Mouse (Mus musculus) midbrain, embryonic 11.5 days (tissue): Measurements from ENCODE around the gene Pkdrej. TPM values are rescaled to one million over a fixed set of nuclear protein-coding genes. Genes with fewer than 3 reads are reported as not detected.

Experiments
- ATAC-seq: fragments of 200-750 bp; cut with Nextera tagmentation; 2 replicates; pipeline ENCODE4 v1.8.0; 2017; ENCODE audit warnings: moderate TSS enrichment, moderate library complexity; ENCODE audit not compliant: low FRiP score
- DNase-seq: peaks from one replicate; pipeline ENCODE4 v3.0.0; 2015; ENCODE audit warnings: low spot score; ENCODE audit errors: missing footprints
- H3K27ac ChIP-seq: fragments of 300-500 bp; sonication (generic); 2 replicates; pipeline ENCODE4 v1.5.1; 2014; ENCODE audit warnings: low read depth, low read length
- H3K27me3 ChIP-seq: fragments of 300-500 bp; sonication (generic); 2 replicates; pipeline ENCODE4 v1.6.1; 2014; ENCODE audit warnings: mild to moderate bottlenecking, low read length, moderate library complexity, mixed read lengths; ENCODE audit not compliant: control insufficient read depth, insufficient read depth
- H3K36me3 ChIP-seq: fragments of 300-500 bp; sonication (generic); 2 replicates; pipeline ENCODE4 v1.6.1; 2014; ENCODE audit warnings: mild to moderate bottlenecking, low read length, moderate library complexity, mixed read lengths; ENCODE audit not compliant: control insufficient read depth, insufficient read depth
- H3K4me1 ChIP-seq: fragments of 300-500 bp; sonication (generic); 2 replicates; pipeline ENCODE4 v1.6.1; 2014; ENCODE audit warnings: low read length; ENCODE audit not compliant: control insufficient read depth, insufficient read depth
- H3K4me2 ChIP-seq: fragments of 300-500 bp; sonication (generic); 2 replicates; pipeline ENCODE4 v1.6.1; 2014; ENCODE audit warnings: mild to moderate bottlenecking, moderate library complexity
- H3K4me3 ChIP-seq: fragments of 300-500 bp; sonication (generic); 2 replicates; pipeline ENCODE4 v1.5.1; 2014; ENCODE audit warnings: low read depth, low read length
- H3K9ac ChIP-seq: fragments of 300-500 bp; sonication (generic); 2 replicates; pipeline ENCODE4 v1.6.1; 2014; ENCODE audit warnings: low read length
- H3K9me3 ChIP-seq: fragments of 300-500 bp; sonication (generic); 2 replicates; pipeline ENCODE4 v1.6.1; 2016; ENCODE audit warnings: low read length; ENCODE audit not compliant: control insufficient read depth
- whole genome bisulfite sequencing: fragments of 180-500 bp; shearing (Covaris S2); extraction: QIAGEN DNeasy Blood & Tissue Kit; methylation state at CpG from one replicate; pipeline ENCODE4 v1.1.7; 2014; 5-methylcytosine and 5-hydroxymethylcytosine counted together
- polyA plus RNA-seq: library from polyadenylated mRNA; unstranded; fragments of >200 nt; fragmentation: Nextera tagmentation; extraction: Ambion mirVana; gene quantifications from 2 replicates; pipeline ENCODE4 v1.2.1, GENCODE M21; 2014

Pkdrej gene
- polyA plus RNA-seq, 1 experiment from 2014 or later = 0.15 TPM

DNA sequence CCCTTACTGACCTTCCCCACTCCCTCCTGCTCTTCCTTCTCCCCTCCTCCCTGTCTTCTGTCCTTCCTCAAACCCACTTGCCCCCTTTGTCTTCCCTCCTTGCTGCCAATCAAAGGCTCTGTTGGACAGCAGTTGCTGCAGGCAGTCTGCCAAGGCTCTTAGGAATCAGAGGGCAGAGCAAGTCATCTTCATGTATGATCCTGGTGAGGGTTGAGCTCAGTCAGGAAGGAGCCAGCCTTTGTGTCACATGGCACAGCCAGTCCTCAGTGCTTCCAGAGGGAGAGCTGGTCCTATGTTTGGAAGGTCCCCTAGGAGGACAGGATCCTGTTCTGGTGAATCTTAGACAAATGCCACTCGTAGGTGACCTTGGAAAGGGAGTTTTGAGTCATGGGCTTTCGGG is 18.6 kb downstream of the Pkdrej start:
- Histone ChIP-seq H3K27ac (no peak overlapping the region), H3K4me2 (no peak overlapping the region), H3K27me3 (no peaks in the 10 kb centered on the region), H3K4me1 (no peaks in the 10 kb centered on the region), H3K4me3 (no peak overlapping the region), H3K9me3 (no peaks in the 10 kb centered on the region; the same call in 1 of the 2 replicates), H3K9ac (no peak overlapping the region), H3K36me3 (no peaks in the 10 kb centered on the region)
- DNase-seq (no peak), ATAC-seq (no peak)
- 79% methylated on average over 2 of the region's 2 CpGs for WGBS

DNA sequence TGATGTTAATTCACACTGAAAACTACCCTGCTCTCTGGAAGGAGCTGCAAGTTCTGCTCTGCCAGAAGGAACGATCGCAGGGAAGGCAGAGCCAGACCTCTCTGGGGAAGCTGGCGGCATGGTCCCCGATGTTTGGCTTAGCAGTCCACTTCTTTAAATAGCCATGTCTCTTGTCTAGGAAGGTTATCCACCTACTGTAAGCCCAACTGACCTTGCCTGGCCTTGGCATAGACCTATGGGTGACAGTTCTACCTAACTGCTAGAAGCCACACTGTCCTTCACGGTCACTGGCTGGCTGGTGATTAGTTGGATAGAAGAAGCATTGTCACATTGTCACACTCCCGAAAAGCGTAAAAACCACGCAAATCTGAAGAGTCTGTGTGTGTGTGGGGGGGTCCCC is 22.9 kb downstream of the Pkdrej start:
- Histone ChIP-seq H3K4me3 (no peak overlapping the region), H3K9me3 (no peaks in the 10 kb centered on the region; the same call in 1 of the 2 replicates), H3K27ac (no peak overlapping the region), H3K27me3 (no peaks in the 10 kb centered on the region), H3K36me3 (no peaks in the 10 kb centered on the region), H3K4me2 (no peak overlapping the region), H3K9ac (no peak overlapping the region), H3K4me1 (no peaks in the 10 kb centered on the region)
- no peak for ATAC-seq
- DNase-seq = no peak
- 96% methylated on average over 8 of the region's 8 CpGs for WGBS

DNA sequence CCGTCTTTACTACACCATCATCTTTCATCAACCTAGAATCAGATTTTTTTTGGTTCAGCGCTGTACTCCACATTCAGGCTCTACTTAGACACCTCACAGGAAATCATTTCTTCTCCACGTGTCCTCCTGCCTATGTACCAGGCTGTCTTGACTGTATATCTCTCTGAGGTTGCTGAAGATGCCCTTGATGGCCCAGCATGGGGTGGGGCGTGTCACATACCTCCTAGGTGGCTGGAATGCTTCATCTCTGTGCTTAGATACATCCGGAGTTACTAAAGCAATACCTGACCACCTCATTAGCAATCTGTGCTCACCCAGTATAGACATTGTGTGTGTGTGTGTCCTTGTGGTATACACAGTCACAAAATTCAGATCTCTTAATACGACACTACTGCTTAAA is 26.0 kb downstream of the Pkdrej start:
- no peak overlapping the region for H3K4me3 ChIP-seq
- H3K27me3 ChIP-seq = no peaks in the 10 kb centered on the region
- DNase-seq = no peak
- H3K4me1 ChIP-seq = no peaks in the 10 kb centered on the region
- H3K4me2 ChIP-seq = no peak overlapping the region
- ATAC-seq = no peak
- H3K27ac ChIP-seq = no peak overlapping the region
- no peak overlapping the region for H3K9ac ChIP-seq
- 77% methylated on average over 6 of the region's 6 CpGs for WGBS
- no peaks in the 10 kb centered on the region for H3K9me3 ChIP-seq
- H3K36me3 ChIP-seq = no peaks in the 10 kb centered on the region

DNA sequence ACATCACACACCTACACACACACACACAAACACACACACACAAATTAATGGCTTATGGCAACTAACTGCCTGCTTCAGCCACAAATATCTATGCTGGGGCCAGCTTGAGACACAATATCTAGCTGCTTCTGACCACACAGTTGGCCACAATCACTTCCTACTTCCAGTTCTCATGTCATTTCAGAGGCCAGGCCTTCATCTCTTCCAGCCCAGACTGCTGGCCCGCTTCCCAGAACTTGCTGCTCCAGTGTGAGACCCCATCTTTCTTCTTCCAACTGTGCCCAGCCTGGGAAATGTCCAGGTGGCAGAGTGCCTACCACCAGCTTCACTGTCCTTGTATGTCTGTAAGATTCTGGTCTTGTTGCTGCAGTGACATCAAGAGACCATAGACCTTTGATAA is 28.7 kb downstream of the Pkdrej start:
- no peak overlapping the region for H3K27ac ChIP-seq
- no peaks in the 10 kb centered on the region for H3K9me3 ChIP-seq
- WGBS = 88% methylated on average over 1 of the region's 1 CpGs
- DNase-seq (no peak), ATAC-seq (no peak)
- H3K4me1 ChIP-seq = no peaks in the 10 kb centered on the region
- no peak overlapping the region for H3K9ac ChIP-seq
- no peak overlapping the region for H3K4me2 ChIP-seq
- no peak overlapping the region for H3K4me3 ChIP-seq
- H3K27me3 ChIP-seq = no peaks in the 10 kb centered on the region
- H3K36me3 ChIP-seq = no peaks in the 10 kb centered on the region

DNA sequence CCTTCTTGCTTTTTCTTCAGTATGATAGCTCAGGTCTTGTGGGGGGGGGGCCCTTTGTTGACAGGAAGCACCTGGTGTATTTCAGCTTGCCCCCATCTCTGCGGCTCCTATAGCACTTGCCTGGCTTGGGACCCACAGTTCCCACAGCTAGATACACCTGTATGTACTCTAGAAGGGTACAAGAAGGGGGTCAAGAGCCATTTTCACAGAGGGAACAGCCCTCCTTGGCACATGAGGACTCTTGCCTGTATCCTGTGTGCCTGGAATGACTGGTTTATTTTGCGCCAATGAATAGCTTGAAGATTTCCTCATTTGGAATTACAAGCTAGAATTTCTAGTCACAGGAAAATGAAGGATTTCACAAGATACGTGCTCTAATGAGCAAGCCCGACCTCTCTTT is 30.1 kb downstream of the Pkdrej start:
- Histone ChIP-seq H3K4me3 (no peak overlapping the region), H3K4me1 (no peaks in the 10 kb centered on the region), H3K4me2 (no peak overlapping the region), H3K9ac (no peak overlapping the region), H3K27ac (no peak overlapping the region), H3K36me3 (no peaks in the 10 kb centered on the region), H3K9me3 (no peaks in the 10 kb centered on the region), H3K27me3 (no peaks in the 10 kb centered on the region)
- 94% methylated on average over 4 of the region's 4 CpGs for WGBS
- no peak for DNase-seq
- ATAC-seq = no peak

DNA sequence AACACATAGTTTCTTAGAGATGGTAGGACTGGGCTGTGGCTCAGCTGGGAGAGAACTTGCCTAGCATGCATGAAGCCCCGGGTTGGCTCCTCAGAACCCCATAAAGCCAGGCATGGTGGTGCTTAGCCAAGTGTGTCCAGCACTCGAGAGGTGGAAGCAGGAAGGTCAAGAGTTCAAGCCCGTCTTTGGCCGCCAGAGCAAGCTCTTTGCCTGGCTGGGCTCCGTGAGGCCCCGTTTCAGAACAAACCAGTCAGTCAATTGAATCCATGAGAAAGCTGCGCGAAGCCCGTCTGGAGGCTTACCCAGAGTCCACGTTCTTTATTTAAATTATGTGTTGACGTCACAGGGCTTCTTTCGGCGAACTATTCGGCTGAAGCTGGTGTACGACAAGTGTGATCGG is 32.9 kb downstream of the Pkdrej start:
- no peaks in the 10 kb centered on the region for H3K4me1 ChIP-seq
- WGBS = 78% methylated on average over 16 of the region's 16 CpGs

DNA sequence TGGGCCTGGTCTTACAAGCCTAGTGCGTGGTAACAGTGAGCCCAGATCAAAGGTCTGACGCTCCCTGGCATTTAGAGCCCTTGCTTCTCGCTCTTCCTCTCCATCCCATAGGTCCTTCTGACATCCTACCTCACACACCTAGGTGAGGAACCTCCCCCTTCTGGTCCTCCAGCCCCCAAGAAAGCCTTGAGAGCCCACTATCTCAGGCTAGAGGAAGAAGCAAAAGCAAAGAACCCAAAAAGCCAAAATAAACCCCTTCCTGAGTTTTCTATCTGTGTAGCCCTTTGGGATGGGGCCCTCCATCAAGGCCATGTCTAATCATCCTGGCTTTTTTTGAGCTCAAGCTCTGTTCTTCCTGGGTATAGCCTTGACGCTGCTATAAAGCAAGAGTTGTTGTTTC is 33.5 kb downstream of the Pkdrej start:
- no peak overlapping the region for H3K4me2 ChIP-seq
- no peak overlapping the region for H3K4me3 ChIP-seq
- no peak for DNase-seq
- H3K27ac ChIP-seq = no peak overlapping the region
- 87% methylated on average over 4 of the region's 4 CpGs for WGBS
- H3K27me3 ChIP-seq = no peaks in the 10 kb centered on the region
- no peak for ATAC-seq
- H3K4me1 ChIP-seq = no peaks in the 10 kb centered on the region
- no peaks in the 10 kb centered on the region for H3K36me3 ChIP-seq
- no peak overlapping the region for H3K9ac ChIP-seq
- no peaks in the 10 kb centered on the region for H3K9me3 ChIP-seq

More for the DNA sequence above, 32.9 kb downstream of the Pkdrej start:
- Histone ChIP-seq H3K27ac (no peak overlapping the region), H3K4me3 (no peak overlapping the region), H3K9ac (no peak overlapping the region), H3K4me2 (no peak overlapping the region), H3K27me3 (no peaks in the 10 kb centered on the region), H3K36me3 (no peaks in the 10 kb centered on the region), H3K9me3 (no peaks in the 10 kb centered on the region)
- DNase-seq (no peak), ATAC-seq (no peak)

DNA sequence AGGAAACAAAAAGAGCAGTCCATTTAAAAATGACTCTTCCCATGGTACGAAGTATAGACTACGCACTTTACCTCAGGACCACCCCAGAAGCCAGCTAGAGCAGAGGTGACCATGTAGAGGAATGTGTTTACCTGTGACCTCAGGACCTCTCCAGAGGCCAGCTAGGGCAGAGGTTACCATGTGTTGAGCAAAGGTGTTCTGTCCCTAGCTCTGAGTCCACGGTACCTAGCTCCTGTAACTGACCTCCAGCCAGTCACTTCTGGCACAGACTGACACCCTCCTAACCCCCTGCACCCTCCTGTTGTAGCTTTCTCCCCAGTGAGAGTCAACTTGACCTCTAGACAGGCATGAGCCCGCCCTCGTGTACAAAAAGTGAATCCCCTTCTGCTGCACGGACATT is 34.1 kb downstream of the Pkdrej start:
- H3K4me3 ChIP-seq = no peak overlapping the region
- H3K4me2 ChIP-seq = no peak overlapping the region
- H3K36me3 ChIP-seq = no peaks in the 10 kb centered on the region
- no peak for DNase-seq
- no peak for ATAC-seq
- no peaks in the 10 kb centered on the region for H3K27me3 ChIP-seq
- H3K4me1 ChIP-seq = no peaks in the 10 kb centered on the region
- no peak overlapping the region for H3K9ac ChIP-seq
- H3K27ac ChIP-seq = no peak overlapping the region
- 86% methylated on average over 6 of the region's 6 CpGs for WGBS
- no peaks in the 10 kb centered on the region for H3K9me3 ChIP-seq

DNA sequence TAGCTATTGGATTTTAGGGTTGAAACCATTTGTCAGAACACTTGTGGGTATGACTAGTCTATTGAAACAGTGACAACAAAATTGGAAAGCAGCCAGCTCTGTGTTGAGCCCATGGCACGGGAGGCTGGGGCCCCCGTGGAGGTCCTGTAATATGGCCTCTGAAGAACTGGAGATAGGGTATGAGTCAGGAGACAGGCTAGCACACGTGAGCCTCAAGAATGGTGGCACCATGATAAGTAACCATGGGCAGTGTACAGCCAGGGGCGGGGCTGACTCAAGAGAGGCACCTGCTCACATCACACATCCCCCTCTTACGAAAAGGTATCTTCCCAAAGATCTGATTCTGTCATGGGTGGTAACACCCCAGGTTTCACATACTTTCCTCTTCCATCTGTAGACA is 34.8 kb downstream of the Pkdrej start:
- Histone ChIP-seq H3K27me3 (no peaks in the 10 kb centered on the region), H3K36me3 (no peaks in the 10 kb centered on the region), H3K4me1 (no peaks in the 10 kb centered on the region), H3K27ac (no peak overlapping the region), H3K4me3 (no peak overlapping the region), H3K4me2 (no peak overlapping the region), H3K9me3 (no peaks in the 10 kb centered on the region), H3K9ac (no peak overlapping the region)
- 80% methylated on average over 5 of the region's 5 CpGs for WGBS
- no peak for ATAC-seq
- no peak for DNase-seq

DNA sequence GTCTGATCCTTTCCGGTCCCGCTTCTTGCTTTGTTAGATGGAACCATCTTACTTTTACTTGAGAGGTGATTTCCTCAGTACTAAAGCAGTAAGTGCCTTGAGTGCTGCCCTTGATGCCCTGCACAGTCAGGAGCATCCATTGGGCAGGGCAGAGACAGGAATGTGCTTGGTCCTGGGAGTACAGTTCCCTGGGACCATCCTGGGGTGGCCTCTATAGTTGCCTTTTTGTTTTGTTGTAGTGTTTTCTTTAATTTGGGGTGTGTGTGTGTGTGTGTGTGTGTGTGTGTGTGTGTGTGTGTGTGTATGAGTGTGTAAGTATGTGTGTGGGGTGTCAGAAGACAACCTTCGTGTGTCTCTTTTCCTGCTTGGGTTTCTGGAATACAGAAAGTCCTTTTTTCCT is 37.2 kb downstream of the Pkdrej start:
- 88% methylated on average over 3 of the region's 3 CpGs for WGBS
- Histone ChIP-seq H3K4me2 (no peak overlapping the region), H3K27ac (no peak overlapping the region), H3K36me3 (no peaks in the 10 kb centered on the region), H3K4me3 (no peak overlapping the region), H3K4me1 (no peaks in the 10 kb centered on the region), H3K27me3 (no peaks in the 10 kb centered on the region), H3K9me3 (no peaks in the 10 kb centered on the region), H3K9ac (no peak overlapping the region)
- ATAC-seq = no peak
- no peak for DNase-seq
